Mouse (Mus musculus) left cerebral cortex, postnatal 10 days (tissue): ENCODE data around the gene Rd3l. TPM values are rescaled to one million over a fixed set of nuclear protein-coding genes. Genes with fewer than 3 reads are reported as not detected.

Experiments used
- DNase-seq, 2 experiments: peaks; one replicate each; pipeline ENCODE4 v3.0.0; 2021 to 2022; ENCODE audit warnings: low spot score in 2 of 2, mixed read lengths in 1 of 2; ENCODE audit errors: extremely low spot score in 1 of 2
- intact Hi-C: fragments of 180-260 bp; cut with DNase I; formaldehyde crosslinking; loops from one replicate; pipeline ENCODE4 v1.15.1; 2025
- total RNA-seq, 2 experiments: library from RNA; stranded (reverse); gene quantifications; 2 replicates each; pipeline ENCODE4 v1.2.3; 2021

Gene Rd3l
- not detected for total RNA-seq

DNA sequence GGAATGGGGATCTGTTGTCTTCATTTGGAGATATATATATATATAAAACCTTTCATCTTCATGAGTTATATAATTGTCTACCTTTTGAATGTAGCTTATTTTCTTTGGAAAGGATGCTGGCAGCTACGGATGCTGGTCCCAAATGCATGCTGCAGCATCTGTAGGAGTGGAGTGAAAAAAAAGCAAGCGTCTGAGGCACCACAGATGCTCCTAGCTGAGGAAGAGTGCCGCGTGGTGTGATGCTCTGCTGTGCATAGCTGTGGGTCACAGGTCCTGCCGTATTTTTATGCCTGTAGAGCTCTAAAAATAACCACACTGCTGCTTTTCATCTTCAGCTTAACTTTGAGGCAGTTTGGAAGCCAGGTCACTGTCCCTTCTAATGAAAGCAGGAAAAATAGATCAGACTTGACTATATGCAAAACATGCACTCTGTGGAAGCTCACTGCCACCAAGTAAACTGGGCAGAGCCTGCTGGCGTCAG is at the start of gene Rd3l:
Rd3l (minus strand) TSS at position 431 of the 481 bp plus-strand sequence.
- intact Hi-C loops = no loop called here
- DNase-seq = no peak

DNA sequence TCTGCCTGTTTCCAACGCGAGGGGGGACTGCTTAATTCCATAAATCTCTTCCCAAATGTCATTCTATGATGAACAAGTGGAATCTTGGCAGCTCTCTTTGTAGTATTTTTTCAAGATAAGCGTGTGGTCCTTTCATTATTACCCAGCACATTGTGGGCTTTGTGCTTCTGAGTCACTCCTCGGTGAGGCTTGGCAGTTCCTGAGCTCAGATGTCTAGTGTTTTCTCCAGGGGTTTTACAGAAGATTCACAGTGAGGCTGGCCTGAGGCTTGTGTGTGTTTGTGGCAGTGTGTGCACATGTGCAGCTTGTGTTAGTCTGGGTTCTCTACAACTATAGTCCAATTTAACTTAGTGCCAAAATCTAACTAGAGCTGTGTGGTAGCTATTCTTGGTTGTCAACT is 46.3 kb upstream of the Rd3l start:
- no peak for DNase-seq
- intact Hi-C loops = no loop called here

DNA sequence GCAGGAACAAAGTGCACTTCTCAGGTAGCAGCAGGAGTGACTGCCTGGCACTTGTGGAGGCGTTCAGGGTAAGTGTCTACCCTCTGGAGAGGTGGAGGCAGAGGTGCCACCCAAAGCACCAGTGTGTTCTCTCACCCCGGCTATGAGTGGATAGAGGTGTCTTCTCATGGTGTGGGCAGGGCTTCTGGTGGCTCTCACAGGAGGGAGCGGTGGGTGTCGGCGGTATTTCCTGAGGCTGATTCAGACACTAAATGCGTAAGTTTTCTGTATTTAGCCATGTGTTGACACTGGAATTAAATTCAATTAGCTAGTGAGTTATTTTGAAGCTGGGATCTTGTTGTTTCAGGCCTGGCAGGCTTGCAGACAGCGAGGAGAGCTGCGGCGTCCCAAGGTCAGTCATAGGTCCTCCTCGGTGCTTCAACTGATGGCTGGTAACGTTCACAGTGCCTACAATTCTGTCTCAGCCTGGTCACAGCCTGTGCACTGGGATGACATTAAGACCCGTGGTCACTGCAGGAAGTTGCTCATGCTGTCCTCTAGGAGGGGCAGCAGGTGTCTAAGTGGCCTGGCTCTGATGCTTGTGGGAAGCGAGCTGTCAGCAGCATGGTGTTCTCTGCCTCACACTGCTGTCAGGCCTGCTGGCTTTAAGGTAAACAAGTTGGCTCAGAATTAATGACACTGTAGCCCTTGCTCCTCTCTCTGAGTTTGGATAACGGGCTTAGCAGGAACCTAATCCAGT is 45.0 kb upstream of the Rd3l start:
- intact Hi-C loops = no loop called here
- DNase-seq = no peak

DNA sequence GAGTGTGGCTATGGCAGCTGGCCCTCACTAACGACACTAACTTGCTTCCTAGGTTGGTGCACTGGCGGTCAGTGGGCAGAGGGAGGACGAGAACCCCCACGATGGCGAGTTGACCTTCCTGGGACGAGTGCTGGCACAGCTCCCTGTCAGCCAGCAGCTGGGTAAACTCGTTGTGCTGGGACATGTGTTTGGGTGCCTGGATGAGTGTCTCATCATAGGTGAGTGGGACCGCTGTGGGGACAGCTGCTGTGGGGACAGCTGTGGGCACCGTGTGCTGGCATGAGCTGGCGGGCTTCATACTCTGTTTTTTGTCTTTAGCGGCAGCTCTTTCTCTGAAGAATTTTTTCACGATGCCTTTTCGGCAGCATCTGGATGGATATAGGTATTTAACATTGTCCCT is 44.3 kb upstream of the Rd3l start:
- DNase-seq = no peak
- intact Hi-C loops = no loop called here

DNA sequence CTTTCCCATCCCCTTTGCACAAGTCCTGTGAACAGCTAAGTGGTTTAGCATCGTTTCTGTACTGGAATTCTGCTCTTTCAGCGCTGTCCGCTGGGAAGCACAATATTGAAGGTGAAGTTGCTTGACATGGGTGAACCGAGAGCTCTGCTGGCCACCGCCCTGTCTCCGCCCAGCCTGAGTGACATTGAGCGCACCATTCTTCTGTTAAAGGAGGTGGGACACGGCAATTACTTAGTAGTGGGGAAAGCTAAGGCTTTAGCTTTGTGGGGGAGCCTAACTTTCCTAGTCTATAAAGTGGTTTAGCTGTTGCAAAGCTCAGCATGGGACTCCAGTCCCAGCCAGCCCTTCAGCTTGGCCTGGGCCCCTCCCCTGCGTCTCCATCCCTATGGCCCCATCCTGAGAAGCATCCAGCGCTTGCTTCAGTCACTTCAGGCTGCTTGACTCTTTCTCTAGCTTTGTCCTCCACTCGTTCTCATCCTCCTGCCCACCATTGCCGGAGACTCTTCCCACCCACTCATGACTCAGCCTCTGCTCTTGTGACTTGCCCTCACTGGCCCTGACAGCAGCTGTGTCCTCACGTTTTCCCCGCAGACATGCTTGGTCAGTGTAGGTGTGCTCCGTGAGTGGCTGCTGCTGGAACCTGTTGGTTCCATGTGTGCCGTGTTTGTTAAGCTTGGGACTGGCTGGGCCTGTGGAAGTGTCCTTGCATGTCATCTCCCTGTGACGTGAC is 43.6 kb upstream of the Rd3l start:
- intact Hi-C loops = no loop called here
- no peak for DNase-seq

DNA sequence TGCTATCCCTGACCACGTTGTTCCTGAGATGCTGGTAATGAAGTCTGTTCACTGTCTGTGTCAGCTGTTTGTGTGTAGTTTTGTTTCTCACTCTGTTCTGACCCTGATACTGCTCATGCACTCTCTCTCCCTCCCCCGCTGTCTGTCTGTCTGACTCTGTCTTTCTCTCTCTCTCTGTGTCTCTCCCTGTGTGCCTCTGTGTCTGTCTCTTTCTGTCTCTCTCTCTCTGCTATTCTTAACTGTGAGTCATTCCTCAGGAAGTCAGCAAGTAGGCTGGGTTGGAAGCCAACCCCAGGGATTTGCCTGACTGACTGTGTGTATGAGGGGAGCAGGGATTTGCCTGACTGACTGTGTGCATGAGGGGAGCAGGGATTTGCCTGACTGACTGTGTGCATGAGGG is 42.2 kb upstream of the Rd3l start:
- DNase-seq = no peak
- intact Hi-C loops = no loop called here

DNA sequence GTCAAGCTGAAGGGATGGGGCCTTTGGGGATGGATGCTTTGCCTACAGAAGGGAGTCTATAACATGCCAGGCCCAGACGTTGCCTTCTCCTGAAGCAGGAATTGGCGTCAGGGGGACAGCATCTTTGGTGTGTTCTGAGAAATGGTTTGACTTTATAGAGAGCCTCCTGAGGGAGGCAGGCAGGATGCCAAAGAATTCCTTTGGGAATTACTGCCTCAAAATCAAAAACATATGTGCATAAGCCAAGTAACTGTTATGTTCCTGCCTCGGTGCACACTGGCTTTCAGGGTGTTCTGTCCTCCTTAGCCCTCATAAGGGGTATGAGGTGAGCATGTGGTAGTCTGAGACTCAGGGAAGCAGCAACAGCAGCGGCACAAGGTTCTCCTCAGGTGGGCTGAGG is 35.2 kb upstream of the Rd3l start:
- DNase-seq = no peak
- intact Hi-C loops = no loop called here

DNA sequence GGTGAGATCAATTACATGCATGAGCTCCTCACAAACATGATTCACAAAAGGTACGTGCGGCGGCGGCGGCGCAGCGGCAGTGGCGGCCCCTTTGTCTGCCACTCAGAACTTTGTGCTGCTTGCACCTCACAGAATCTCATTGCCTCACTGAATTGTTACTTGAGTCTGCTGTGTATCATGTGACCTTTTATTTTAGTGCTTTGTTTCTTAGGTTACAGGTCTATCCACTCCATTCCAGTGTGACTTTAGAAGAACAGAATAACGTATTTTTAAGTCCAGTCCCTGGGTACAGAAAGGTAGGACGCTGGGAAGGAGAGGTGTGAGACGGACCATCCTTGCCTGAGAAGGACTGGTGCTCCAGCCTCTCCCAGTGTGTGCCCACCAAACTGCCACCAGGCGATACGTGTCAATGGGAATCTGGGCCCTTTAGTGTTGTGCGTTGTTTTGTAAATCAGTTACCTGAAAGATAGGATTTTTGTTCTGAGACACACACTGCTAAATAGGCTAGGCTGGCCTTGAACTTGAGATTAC is 32.2 kb upstream of the Rd3l start:
- intact Hi-C loops = no loop called here
- no peak for DNase-seq

DNA sequence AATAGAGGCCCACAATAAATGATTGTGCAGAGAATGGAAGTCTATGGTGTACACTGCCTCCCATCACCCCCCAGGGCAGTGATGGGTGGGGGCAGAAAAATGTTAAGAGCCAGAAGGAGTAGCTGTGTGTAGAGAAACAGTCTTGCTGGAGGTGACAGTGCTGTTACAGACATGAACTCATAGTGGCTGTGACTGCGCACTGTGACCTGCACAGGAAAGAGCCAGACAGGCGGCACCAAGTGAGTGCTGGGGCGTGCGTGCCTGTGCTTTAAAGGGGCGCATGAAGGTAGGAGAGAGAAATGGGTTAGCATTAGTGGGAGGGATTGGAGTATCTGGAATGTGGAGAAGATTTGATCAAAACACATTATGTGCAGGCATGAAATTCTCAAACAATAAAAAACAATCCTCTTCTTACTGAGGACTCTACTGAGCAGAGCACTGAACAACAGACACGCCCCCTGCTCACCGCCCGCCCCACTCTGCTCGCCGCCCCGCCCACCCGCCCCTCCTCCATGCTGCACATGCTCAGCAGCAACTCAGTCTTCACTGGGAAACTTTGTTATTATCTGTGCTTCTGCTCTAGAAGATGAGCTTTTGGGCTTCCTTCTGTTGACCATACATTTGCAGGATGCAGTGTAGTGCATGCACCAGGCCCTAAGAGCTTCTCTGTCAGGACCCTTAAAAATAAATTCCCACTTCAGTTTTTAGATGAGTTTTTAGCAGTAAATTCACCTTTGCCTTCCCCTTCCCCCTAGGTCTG is 31.6 kb upstream of the Rd3l start:
- intact Hi-C loops = no loop called here
- no peak for DNase-seq

DNA sequence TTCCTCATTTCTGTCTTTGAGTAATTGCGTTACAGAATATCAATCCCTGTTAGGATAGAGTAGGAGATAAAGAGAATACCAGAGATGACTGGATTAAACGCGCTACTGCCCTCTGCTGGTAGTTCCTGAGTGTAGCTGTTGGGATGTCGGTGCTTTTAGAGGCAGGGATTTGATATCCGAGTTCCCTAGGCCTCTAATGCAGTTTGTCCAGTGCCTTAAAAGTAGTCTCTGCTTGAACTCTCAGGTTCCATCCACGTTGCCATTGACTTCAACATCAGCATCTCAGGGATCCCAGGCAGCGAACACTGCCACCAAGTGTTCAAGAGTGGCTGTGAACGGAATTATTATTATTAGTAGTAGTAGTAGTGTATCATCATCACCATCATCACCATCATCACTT is 20.1 kb upstream of the Rd3l start:
- peak; percentile 66 to 80 for DNase-seq
- intact Hi-C loops = no loop called here

DNA sequence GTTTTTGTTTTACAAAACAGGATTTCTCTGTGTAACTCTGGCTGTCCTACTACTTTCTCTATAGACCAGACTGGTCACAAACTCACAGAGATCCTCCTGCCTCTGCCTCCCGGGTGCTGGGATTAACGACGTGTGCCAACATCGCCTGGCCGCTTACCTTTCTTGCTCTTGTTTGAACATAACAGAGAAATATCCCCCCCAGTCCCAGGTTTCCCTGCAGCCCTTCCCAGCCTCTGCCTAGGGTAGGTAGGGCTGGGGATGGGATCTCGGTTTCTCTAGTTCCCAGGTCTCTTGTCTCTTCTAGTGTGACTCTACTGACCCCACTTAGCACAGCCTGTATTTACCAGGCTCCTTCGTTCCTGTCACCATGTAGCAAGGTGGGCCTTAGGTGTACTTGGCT is 18.6 kb upstream of the Rd3l start:
- intact Hi-C loops = no loop called here
- no peak for DNase-seq

DNA sequence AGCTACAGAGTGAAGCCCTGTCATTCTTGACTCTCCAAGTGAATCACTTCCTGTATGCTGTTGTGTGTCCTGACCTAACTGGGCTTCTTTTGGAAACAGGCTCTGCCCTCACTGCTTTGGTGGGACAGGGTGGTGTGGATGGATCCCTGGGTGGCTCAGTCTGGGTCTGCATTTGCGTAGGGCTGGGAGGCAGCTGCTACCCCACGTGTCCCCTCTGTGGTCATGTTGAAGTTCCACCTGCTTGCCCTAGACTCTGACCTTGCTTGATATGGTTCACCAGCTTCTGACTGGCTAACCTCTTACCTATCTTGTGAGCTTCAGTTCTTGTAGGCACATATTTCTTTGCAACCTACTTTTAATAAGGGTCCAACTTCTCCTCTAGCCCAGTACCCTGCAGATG is 14.0 kb upstream of the Rd3l start:
- intact Hi-C loops = no loop called here
- no peak for DNase-seq

DNA sequence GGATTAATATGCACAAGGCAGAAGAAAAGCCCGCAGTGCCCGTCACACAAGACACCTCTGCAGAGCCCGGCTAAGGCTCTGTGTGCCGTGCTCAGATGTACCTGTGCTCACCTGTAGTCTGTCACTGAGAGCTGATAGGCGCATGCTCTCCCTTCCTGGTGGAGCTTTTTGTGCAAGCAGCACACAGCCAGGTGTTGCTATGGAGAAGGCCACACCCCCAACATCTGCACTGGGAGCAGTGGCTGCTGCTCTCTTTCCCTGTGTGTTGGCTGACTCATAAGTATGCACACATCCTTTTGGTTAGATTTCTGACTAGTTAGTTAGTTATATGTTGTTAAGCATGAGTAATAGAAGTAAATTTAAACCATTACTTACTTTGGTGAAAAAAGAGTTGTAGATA is 11.5 kb upstream of the Rd3l start:
- intact Hi-C loops = no loop called here
- no peak for DNase-seq

DNA sequence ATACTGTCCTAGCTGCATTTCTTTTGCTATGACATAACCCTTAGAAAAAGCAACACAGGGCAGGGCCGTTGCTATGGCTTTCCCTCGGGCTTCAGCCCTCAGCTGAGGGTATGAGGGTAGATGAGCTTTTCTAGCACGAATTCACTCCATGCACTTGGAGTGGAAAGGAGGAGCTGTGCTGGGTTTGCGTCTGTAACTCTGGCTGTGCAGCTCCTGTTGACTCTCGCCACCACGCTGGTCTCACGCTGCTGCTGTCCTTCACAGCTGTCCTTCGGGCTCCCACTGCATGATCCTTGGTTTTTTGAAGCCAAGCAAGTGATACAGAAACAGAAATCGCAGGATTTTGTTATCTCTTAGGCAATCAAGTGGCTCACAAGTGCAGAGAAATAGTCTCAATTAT is 5.6 kb upstream of the Rd3l start:
- intact Hi-C loops = no loop called here
- DNase-seq = no peak

DNA sequence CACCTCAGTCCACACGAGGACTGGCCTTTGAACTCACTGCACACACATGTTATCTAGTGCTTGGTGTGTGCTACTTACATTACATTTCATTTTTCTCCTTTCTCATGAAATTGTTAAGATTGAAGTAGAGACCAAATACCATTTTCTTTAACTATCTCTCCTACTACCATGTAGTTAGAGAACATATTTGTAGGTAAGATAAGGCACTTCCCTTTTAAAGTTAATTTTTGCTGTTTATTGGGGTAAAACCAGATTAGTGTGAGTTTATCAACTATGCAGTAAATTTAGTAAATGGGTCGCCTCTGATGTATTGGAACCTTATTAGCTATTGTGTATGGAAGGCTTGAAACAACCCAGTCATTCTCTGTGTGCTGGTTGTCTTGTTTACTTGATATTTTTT is 2.0 kb upstream of the Rd3l start:
- intact Hi-C loops = no loop called here
- DNase-seq = no peak

DNA sequence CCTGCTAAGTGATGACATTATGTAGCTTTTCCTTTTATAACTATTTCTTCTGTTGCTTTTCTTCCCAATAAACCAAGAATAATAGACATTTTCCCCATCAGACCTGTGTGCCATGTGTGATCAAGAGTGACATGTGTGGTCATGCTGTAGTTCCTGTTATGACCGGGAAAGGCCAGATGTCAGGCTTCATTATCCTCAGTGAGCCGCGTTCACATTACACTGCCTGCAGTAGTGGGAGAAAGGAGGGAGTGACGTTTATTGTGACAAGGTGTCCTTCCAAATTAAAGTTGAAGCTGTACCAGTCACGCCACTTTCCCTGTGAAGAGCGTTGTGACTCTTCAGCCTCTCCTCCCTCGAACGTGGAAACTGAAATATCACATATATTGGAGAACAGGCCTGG is 714 bp upstream of the Rd3l start:
- DNase-seq = no peak
- intact Hi-C loops = no loop called here

DNA sequence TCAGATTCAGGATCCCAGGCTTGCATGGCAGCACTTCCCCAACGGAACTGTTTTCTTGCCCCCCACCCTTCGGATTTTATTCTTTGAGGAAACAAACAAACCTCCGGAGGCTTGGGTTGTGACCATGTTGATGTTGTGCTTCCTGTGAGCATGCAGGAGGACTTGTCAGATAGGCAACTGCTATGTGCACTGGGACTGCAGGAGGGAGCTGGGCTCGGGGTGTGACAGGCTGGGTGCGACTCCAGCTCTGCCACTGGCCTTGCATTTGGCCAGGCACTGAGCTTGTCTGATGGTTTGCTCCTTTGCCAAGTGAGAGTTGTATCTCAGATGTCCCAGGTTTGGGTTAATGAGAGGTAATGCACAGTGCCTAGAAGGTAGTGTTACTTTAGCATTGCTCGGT is 2.8 kb downstream of the Rd3l start:
- DNase-seq = no peak
- intact Hi-C loops = no loop called here

DNA sequence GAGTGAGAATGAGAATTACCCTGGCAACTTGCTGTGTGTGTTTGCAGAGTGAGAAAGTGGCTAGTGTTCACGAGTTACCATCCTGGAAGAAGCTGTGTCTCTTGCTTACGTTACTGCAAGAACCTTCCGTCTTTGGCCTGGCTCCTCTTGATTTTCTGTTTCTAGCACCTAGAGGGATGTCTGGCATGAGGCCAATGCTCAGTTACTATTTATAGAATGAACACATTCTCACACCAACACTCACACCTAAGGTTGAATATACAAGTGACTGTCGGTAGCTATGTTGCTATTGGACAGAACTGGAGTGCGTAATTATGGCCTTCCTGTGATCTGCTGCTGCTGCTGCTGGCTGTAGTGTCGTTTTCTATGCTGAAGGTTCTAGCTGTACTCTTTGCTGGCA is 4.0 kb downstream of the Rd3l start:
- peak in 1 of 2 experiments; percentile 22 for DNase-seq
- intact Hi-C loops = no loop called here

DNA sequence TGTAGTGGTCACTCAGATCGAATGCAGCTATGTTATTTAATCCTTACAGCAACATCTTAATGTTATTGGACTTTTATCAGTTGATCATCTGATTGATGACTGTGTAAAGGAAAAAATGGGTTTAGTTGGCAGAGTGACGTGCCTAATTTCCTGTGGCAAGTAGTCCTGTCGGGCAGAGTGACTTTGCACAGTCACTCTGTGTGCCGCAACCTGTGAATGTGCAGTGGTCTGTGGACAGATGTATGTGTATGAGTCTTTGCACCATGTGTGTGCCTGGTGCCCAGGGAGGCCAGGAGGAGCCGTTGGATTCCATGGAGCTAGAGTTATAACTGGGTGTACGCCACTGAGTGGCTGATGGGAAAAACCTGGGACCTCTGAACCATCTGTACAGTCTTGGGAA is 6.5 kb downstream of the Rd3l start:
- DNase-seq = no peak
- intact Hi-C loops = no loop called here

DNA sequence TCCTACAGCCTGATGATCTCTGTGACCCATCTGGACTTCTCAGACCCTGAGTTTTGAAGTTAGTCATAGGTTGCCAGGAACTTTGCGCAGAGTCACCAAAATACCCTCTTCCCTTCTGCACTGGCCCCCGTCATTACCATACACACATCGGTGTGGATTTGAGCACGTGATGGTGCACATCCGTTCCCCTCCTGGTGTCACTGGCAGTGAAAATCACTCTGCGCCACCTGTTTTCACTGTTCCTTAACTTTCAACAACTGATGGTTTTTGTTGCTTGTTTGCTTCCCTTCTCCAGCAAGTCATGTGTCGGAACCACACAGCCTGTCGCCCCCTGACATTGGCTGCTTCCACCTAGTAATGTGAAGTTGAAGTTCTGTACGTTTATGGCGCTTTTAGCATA is 8.6 kb downstream of the Rd3l start:
- DNase-seq = no peak
- intact Hi-C loops = no loop called here
